Mouse (Mus musculus) bone marrow macrophage, adult 2 months (primary cell): ENCODE data around the gene Cdh13. TPM values are rescaled to one million over a fixed set of nuclear protein-coding genes. Genes with fewer than 3 reads are reported as not detected.
"Not testable (repeated sequence)": the region's sequence is repeated elsewhere in the genome, so short reads cannot be mapped to it uniquely, and the experiment has no call there.

ENCODE experiments used
- H3K27ac ChIP-seq: 2 replicates; pipeline ENCODE4 v1.5.1; 2012; ENCODE audit warnings: low read depth, low read length; ENCODE audit not compliant: insufficient read depth
- H3K4me1 ChIP-seq: 2 replicates; pipeline ENCODE4 v1.6.1; 2012; ENCODE audit warnings: low read length; ENCODE audit not compliant: control insufficient read depth, insufficient read depth
- H3K4me3 ChIP-seq: 2 replicates; pipeline ENCODE4 v1.5.1; 2012; ENCODE audit warnings: mild to moderate bottlenecking, low read length, moderate library complexity; ENCODE audit not compliant: insufficient read depth
- CTCF ChIP-seq: IDR thresholded peaks from 2 replicates; pipeline ENCODE4 v1.5.1; 2012; ENCODE audit warnings: low read depth, mild to moderate bottlenecking, low read length, moderate library complexity
- POLR2A ChIP-seq: IDR thresholded peaks from 2 replicates; pipeline ENCODE4 v1.6.1; 2012; ENCODE audit warnings: mild to moderate bottlenecking, low read depth, low read length, borderline replicate concordance
- polyA plus RNA-seq: library from polyadenylated mRNA; stranded (reverse); fragments of >200 nt; gene quantifications from 2 replicates; pipeline ENCODE4 v1.2.4, GENCODE M21; 2012; ENCODE audit not compliant: missing spikeins, insufficient read depth, insufficient read length

Cdh13 gene
- polyA plus RNA-seq, 1 experiment, result not detected

DNA sequence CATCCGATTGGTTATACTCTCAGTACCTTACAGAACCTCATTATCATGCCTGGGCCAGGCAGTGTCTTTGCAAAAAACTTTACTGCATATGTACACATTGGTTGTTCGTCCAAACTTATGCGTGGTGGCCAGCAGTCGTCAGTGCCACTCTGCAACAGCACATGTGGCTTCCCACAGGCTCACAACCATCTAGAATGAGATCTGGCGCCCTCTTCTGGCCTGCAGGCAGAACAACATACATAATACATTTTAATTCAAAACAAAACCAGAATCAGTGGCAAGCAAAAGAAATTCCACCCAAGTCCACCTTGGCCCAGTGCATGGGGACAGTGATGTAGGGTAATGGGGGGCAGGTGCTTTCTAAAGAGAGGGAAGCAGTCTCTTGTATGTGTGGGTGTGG, 1073.1 kb downstream of the Cdh13 start:
- H3K27ac ChIP-seq, H3K4me3 ChIP-seq: not testable (repeated sequence)
- peaks cover 20% of the 10 kb centered on the region for H3K4me1 ChIP-seq
- peak; percentile 33; the same call in 1 of the 2 replicates for TF ChIP-seq CTCF

DNA sequence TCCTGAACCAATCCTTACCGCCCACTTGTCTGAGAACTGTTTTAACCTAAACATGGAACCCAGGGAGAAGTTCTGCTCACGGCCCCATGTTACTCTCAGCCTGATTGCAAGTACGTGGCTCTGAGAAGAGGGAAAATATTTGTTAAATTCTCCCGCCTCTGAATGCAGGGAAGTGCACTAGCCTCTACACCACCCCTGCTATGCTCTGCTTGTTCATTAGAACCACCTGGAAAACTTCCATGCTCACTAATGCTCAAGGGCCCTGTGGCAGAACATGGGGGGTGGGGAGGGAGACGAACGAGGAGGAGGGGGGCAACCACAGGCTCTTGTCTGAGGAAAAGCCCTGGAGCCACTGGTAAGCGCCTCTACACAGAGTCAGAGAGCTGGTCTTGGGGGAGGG, 1074.6 kb downstream of the Cdh13 start:
- Histone ChIP-seq H3K4me3 (no peak overlapping the region), H3K4me1 (peaks cover 14% of the 10 kb centered on the region), H3K27ac (no peak overlapping the region)
- TF ChIP-seq CTCF (no peak), POLR2A (no peak)

DNA sequence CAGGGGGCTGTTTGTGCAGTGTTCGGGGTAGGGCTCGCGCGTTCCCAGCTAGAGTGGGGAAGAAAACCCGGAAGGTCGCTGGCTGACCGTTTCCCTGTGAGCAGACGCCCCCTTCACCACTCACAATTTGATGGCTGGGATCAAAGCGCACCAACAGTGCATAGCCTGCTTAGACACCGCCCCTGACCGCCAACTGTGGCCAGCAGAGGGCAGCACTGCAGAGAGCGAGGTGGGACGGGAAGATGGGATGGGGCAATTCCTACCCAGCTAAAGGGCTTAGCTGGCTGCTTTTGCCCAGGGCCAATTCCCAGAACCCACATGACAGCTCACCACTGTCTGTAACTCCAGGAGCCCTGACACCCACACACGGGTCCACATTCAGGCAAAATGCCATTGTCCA, 1075.3 kb downstream of the Cdh13 start:
- Histone ChIP-seq H3K27ac (no peak overlapping the region), H3K4me1 (peaks cover 9% of the 10 kb centered on the region), H3K4me3 (no peak overlapping the region)
- TF ChIP-seq POLR2A (no peak), CTCF (no peak; the same call in 1 of the 2 replicates)

DNA sequence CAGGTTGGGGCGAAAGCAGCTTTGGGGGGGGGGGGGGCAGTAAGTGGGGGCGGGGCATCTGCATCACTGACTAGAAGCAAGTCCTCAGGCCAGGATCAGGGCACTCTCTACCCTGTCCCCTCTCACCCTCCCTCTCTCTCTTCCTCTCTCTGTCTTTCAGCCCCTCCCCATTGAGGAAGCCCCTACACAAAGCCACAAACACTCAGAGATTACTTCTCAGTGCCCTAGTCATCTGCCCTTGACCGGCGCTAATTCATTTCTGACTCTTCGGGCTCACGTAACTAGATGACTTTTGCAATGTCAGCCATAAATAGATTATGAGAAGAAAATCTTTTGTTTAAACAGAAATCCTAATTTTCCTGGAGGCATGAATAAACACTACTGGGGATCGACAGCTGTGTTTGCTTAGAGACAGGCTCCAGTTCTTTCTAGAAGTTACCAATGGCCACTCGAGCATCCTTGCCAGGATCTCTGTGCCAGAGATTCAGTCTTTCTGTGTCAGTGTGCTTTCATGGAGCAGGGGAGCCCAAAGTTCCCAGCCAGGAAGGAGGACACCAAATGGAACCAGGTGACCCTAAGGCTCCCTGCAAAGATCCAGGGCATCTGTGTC, 1077.3 kb downstream of the Cdh13 start:
- H3K4me3 ChIP-seq, result no peak overlapping the region
- TF ChIP-seq POLR2A, result no peak
- no peak for TF ChIP-seq CTCF
- H3K27ac ChIP-seq, result no peak overlapping the region
- peaks cover 6% of the 10 kb centered on the region; the same call in 1 of the 2 replicates for H3K4me1 ChIP-seq
